Mouse (Mus musculus): ENCODE results near the gene Aifm1.
"Not testable (repeated sequence)": the region's sequence is repeated elsewhere in the genome, so short reads cannot be mapped to it uniquely, and the experiment has no call there.

Gene Aifm1

GRCm38 (mm10) chrX:48455018-48455417 lies 58.3 kb downstream of the Aifm1 start:
- no peak for DNase-seq

GRCm38 (mm10) chrX:48454495-48454878 lies 58.9 kb downstream of the Aifm1 start:
- no peak for DNase-seq

- peak; percentile 59 for DNase-seq
Measured at GRCm38 (mm10) chrX:48453736-48454494, 59.4 kb downstream of the Aifm1 start.

- DNase-seq = peak; percentile 17
Measured at GRCm38 (mm10) chrX:48452931-48453673, 60.3 kb downstream of the Aifm1 start.

DNA sequence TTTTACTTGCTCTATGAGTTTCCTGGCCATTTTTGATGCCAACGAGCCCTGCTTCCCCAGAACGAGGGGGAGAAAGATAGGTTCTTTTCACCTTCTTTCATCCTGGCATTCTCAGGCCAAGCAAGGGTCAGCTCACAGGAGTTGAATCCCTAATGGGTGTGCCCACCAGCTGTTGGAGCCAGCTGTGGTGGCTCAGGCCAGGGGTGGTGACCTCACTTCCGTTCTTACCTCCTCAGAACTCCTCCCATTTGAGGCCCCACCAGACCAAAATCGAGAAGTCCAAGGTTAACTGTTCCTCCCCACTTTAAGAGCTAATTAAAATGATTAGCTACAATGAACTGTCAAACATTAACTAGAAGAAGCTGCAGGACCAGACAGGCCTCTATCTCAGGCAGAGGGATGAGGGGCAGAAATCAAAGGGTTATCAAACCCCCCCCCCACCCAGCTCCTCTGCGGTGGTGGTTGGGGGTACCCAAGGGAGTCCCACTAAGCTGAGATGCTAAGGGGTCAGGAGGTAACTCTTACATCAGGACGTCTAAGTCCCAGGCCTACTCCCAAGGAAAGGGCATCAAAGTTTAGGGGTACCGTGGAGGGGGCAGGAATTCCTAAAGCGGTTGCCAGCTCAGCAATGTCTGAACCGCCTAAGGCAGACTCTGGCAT lies 61.0 kb downstream of the Aifm1 start:
- no peak for DNase-seq

DNA sequence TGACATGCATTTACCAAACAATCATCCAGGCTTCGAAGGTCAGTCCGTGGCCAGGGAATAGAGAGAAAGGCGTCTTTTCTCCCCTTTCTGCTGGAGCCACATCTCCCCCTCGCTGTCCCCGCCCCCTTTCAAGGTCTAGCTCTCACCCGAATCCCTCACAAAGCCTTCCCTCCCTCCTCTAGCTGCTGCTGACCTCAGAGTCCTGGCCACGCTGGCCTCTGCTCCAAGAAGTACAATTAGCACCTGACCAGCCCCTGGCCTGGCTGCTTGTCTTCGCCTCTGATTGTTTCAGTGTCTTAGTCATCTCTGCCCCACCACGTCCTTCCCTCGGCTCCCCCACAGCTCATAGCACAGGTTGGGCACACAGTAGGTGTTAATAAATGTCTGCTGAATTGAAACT lies 63.7 kb downstream of the Aifm1 start:
- peak; percentile 39 for DNase-seq

DNA sequence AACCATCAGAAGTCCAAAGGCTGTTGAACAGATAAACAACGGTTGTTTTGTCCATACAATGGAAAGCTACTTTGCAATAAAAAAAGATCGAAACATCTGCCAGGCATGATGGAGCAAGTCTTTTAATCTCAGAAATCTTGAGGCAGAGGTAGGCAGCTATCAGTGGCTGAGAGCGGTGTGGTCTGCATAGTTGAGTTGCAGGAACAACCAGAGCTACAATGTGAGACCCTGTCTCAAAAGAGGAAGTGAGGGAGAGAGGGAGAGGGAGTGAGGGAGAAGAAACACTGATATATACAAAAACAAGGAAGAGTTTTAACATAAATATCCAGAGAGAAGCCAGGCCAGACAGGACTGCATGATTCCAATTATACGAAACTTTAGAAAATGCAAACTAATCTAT lies 68.7 kb downstream of the Aifm1 start:
- DNase-seq = no peak

GRCm38 (mm10) chrX:48441954-48442353 lies 71.4 kb downstream of the Aifm1 start:
- DNase-seq = no peak

- no peak for DNase-seq
Measured at GRCm38 (mm10) chrX:48441548-48441947, 71.8 kb downstream of the Aifm1 start.

GRCm38 (mm10) chrX:48439036-48439435 lies 74.3 kb downstream of the Aifm1 start:
- DNase-seq = no peak

- DNase-seq = not testable (repeated sequence)
Measured at GRCm38 (mm10) chrX:48436082-48436481, 77.3 kb downstream of the Aifm1 start.

DNA sequence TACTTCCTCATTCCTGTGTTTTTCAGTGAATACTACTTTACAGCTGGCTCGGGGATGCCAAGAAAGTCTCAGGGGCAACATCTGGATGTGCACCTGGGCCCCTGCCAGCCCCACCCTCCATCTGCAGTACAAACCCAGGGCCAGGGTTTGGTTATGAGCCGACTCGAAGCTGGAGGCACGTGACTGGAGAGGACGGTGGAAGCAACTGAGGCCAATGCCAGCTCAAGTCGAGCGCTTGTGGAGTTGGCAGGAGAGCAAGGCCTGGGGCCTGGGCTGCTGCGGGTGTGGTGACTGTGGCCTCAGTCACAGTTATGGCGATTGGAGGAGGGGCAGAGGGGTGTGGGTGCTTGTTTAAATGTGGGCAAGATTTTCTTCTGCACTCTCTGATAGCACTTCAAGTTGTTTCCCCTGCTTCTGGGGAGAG lies 77.9 kb downstream of the Aifm1 start:
- no peak for DNase-seq

DNA sequence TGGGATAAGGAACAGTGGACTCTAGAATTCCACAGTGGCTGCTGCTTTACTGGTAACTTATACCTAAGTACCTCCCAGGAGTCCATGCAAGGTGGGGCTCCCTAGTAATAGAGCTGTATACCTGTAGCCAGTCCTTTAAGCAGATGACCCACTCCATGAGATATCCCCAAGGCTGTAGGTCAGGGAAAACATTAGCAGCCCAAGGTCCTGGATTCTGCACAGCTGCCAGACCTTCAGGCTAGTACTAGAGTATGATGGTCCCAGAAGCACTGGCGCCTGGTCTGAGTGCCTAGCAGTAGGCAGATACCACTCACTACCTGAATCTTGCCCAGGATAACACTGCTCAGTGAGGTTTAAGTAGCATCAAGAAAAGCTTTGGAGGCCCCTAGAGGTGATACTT lies 79.1 kb downstream of the Aifm1 start:
- no peak for DNase-seq

DNA sequence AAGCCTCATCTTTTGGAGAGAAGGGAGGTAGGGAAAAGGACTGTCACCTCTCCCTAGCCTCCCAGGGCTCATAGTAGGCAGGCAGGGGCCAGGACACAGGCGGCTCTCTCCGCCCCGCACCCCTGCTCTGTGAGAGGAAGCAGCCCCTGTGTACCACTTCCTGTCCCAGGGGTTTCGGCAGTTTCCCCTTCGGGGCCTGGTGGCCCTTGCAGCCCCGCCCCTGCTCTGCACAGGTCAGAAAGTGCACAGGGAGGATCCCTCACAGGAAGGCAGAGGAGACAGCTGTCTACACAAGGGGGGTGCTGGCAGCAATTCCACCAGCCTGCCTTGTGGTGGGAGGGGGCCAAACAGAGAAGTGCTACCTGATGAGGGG lies 79.8 kb downstream of the Aifm1 start:
- peak; percentile 11 for DNase-seq

- DNase-seq = no peak
Measured at GRCm38 (mm10) chrX:48432599-48433526, 80.5 kb downstream of the Aifm1 start.

DNA sequence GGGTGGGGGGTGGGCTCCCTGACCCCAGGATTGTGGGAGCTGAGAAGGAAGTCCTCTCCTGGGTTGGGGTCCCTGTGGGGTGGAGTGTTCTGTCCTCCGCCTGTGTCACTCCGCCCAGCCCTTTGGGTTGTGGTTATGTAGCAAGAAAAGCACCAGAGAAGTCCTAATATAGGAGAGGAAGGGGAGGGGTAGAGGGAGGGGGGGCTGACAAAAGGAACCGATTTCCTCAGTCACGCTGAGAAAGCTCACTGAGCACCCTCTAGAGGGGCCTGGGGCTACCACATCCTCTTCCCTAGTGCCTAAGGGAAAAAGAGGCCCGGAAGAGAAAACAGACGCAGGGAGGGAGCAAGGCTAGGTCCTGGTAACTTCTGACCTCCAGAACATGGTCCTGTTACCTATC lies 83.8 kb downstream of the Aifm1 start:
- no peak for DNase-seq

- no peak for DNase-seq
Measured at GRCm38 (mm10) chrX:48429100-48429499, 84.3 kb downstream of the Aifm1 start.

GRCm38 (mm10) chrX:48428642-48429041 lies 84.7 kb downstream of the Aifm1 start:
- no peak for DNase-seq

DNA sequence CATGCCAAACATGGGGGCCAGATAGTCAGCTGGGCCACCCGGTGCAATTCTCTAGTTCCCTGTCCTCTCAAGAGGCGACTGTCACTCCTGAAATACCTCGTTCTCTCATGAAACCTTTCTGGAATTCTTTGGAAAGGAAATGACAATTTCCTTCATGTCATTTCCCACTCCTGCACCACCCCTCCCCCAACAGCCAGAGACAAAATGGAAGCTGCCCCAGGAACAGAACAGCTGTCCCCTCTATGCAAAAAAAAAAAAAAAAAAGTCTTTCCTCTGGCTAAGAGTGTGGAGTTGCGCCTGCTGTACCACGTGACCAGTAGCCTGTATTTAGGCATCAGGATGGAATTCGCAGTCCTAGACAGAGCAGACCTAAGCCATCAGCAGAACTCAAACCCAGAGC lies 85.1 kb downstream of the Aifm1 start:
- DNase-seq = no peak

- DNase-seq = no peak
Measured at GRCm38 (mm10) chrX:48425280-48425679, 88.1 kb downstream of the Aifm1 start.
